Mouse (Mus musculus) hindbrain, embryonic 13.5 days (tissue): ENCODE measurements around the gene Prkacb. TPM values are rescaled to one million over a fixed set of nuclear protein-coding genes. Genes with fewer than 3 reads are reported as not detected.
A peak's percentile ranks its signal among the peaks of the same experiment; 100 is the strongest.
"Not testable (repeated sequence)": the region's sequence is repeated elsewhere in the genome, so short reads cannot be mapped to it uniquely, and the experiment has no call there.

ENCODE experiments used
- ATAC-seq: fragments of 200-750 bp; cut with Nextera tagmentation; 2 replicates; pipeline ENCODE4 v1.8.0; 2017; ENCODE audit warnings: moderate TSS enrichment; ENCODE audit not compliant: low FRiP score
- H3K27ac ChIP-seq: fragments of 300-500 bp; sonication (generic); 2 replicates; pipeline ENCODE4 v1.5.1; 2015; ENCODE audit warnings: inconsistent platforms, mild to moderate bottlenecking, moderate library complexity
- H3K27me3 ChIP-seq: fragments of 300-500 bp; sonication (generic); 2 replicates; pipeline ENCODE4 v1.6.1; 2015; ENCODE audit warnings: mild to moderate bottlenecking, inconsistent platforms
- H3K36me3 ChIP-seq: fragments of 300-500 bp; sonication (generic); 2 replicates; pipeline ENCODE4 v1.6.1; 2015; ENCODE audit warnings: mild to moderate bottlenecking, inconsistent platforms
- H3K4me1 ChIP-seq: fragments of 300-500 bp; sonication (generic); replicated peaks from 2 replicates; pipeline ENCODE4 v1.6.1; 2015; ENCODE audit warnings: inconsistent platforms
- H3K4me2 ChIP-seq: fragments of 300-500 bp; sonication (generic); 2 replicates; pipeline ENCODE4 v1.6.1; 2015; ENCODE audit warnings: inconsistent platforms, mild to moderate bottlenecking, moderate library complexity
- H3K4me3 ChIP-seq: fragments of 300-500 bp; sonication (generic); 2 replicates; pipeline ENCODE4 v1.5.1; 2015; ENCODE audit warnings: mild to moderate bottlenecking, inconsistent platforms
- H3K9ac ChIP-seq: fragments of 300-500 bp; sonication (generic); 2 replicates; pipeline ENCODE4 v1.6.1; 2015; ENCODE audit warnings: mild to moderate bottlenecking, inconsistent platforms
- H3K9me3 ChIP-seq: fragments of 300-500 bp; sonication (generic); 2 replicates; pipeline ENCODE4 v1.6.1; 2016; ENCODE audit warnings: inconsistent platforms
- WGBS: fragments of 180-500 bp; shearing (Covaris S2); methylation state at CpG from one replicate; pipeline ENCODE4 v1.1.7; 2015; 5-methylcytosine and 5-hydroxymethylcytosine counted together
- polyA plus RNA-seq: library from polyadenylated mRNA; unstranded; fragments of >200 nt; fragmentation: Nextera tagmentation; extraction: Ambion mirVana; gene quantifications from 2 replicates; pipeline ENCODE4 v1.2.1, GENCODE M21; 2015

The Prkacb gene
- polyA plus RNA-seq, 1 experiment from 2014 or later: 140 TPM

DNA sequence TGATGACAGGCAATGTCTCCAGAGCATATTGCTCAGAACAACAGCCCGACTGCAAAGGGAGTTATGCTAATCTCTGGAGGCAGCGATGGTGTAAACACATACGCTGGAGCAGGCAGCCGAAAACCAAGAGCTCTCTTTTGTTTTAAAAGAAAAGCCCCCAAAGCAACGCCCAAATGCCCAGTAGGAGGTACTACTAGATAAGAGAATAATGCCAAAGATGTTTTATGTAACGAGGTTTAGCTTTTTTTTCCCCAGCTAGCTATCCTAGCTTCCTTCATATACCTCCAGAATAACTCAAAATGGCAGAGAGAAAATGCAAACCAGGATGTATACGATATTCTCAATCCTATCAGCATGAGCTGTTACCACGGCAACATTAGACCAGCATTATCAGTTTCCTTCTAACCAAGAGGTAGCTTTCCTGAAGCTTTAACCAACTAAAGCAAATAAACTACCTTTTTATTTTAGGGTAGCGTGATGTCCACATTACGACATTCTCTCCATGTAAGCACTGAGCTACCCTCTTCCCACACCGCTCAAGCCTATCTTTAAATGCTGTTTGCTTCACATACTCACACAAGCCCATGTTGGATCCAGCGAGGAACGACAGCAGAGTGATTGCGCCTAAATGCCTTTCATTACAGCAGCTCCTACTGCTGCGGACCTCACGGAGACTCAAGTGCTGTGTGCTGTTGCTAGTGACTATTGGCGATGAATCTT is 42.7 kb downstream of the Prkacb start:
- H3K9me3 ChIP-seq: no peaks in the 10 kb centered on the region
- peak; percentile 80 for ATAC-seq
- peaks cover 3% of the 10 kb centered on the region; the same call in 1 of the 2 replicates for H3K36me3 ChIP-seq
- H3K4me2 ChIP-seq: peak overlapping the region; percentile 60
- 9% methylated on average over 17 of the region's 17 CpGs for WGBS
- peak overlapping the region; percentile 74 for H3K9ac ChIP-seq
- H3K27ac ChIP-seq: peak overlapping the region; percentile 96
- peak overlapping the region; percentile 47 for H3K4me3 ChIP-seq
- H3K27me3 ChIP-seq: no peaks in the 10 kb centered on the region
- H3K4me1 ChIP-seq: peaks cover 39% of the 10 kb centered on the region

DNA sequence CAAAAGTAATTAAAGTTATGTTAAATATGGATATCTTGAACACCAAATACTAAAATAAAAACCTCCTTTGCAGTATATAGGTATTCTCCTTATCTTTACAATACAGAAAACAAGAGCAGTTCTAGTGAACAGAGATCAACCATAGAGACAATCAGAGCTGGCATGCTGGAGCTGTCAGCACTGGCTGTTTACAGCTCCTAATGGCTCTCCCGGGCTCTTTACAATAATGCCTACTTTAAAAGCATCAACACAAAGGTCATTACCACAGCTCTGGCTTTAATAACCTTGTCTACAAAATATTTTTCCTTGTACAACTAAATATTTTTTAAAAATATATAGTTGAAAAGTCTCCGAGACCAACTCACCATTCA is 43.2 kb downstream of the Prkacb start:
- ATAC-seq: peak; percentile 64

DNA sequence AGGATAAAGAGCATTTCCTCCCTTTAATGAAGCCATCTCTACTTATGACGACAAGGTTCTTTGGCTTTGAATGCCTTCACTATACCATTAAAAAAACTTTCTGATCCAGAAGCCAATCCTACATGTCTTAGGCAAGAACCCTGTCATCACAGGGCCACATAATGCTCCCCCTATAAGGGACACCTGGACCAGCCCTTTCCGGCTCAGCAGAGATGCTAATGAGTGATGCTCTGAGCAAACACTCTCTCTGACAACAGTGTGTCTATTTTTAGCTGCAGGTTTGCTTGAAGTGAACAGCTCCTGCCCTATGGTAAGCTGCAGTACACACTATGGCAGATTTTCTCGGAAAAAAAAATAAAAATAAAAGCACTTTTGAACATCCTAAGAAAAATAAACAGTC is 43.9 kb downstream of the Prkacb start:
- Histone ChIP-seq H3K36me3 (peaks cover 3% of the 10 kb centered on the region; the same call in 1 of the 2 replicates), H3K4me2 (peak overlapping the region; percentile 56), H3K4me3 (peak overlapping the region; percentile 39), H3K27ac (peak overlapping the region; percentile 85), H3K27me3 (no peaks in the 10 kb centered on the region), H3K4me1 (peaks cover 39% of the 10 kb centered on the region), H3K9me3 (no peaks in the 10 kb centered on the region), H3K9ac (peak overlapping the region; percentile 68)
- peak; percentile 64; the same call in 1 of the 2 replicates for ATAC-seq
- 51% methylated on average over 3 of the region's 3 CpGs for WGBS

More for the DNA sequence above, 43.2 kb downstream of the Prkacb start:
- Histone ChIP-seq H3K4me1 (peaks cover 39% of the 10 kb centered on the region), H3K36me3 (peaks cover 3% of the 10 kb centered on the region; the same call in 1 of the 2 replicates), H3K9me3 (no peaks in the 10 kb centered on the region), H3K9ac (peak overlapping the region; percentile 74), H3K27ac (peak overlapping the region; percentile 96), H3K4me2 (peak overlapping the region; percentile 60), H3K4me3 (peak overlapping the region; percentile 47), H3K27me3 (no peaks in the 10 kb centered on the region)
- WGBS: 6% methylated on average over 2 of the region's 2 CpGs

DNA sequence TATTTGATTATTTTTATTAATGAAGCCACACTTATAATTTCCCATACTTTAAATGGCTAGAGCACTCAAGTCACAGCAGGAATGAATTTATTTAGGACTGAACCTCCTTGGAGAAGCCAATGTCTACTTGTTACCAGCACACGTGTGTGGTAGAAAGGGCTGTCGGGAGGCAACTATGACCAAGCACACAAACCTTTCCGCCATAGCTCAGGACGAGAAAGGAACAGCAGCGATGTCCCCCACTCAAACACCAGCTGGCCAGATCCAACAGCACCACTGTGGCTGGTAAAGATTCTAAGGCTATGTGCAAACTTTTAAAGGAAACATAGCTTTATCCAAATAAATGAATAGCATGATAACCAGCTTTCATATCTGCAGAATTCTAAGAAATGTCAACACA is 44.4 kb downstream of the Prkacb start:
- no peaks in the 10 kb centered on the region for H3K27me3 ChIP-seq
- no peak for ATAC-seq
- peaks cover 3% of the 10 kb centered on the region; the same call in 1 of the 2 replicates for H3K36me3 ChIP-seq
- H3K9ac ChIP-seq: peak overlapping the region; percentile 68
- 78% methylated on average over 5 of the region's 5 CpGs for WGBS
- H3K4me2 ChIP-seq: peak overlapping the region; percentile 56
- peak overlapping the region; percentile 39 for H3K4me3 ChIP-seq
- H3K9me3 ChIP-seq: no peaks in the 10 kb centered on the region
- H3K27ac ChIP-seq: peak overlapping the region; percentile 85; the same call in 1 of the 2 replicates
- H3K4me1 ChIP-seq: peaks cover 39% of the 10 kb centered on the region

GRCm38 (mm10) chr3:146766701-146767181 is 46.0 kb downstream of the Prkacb start:
- WGBS: 66% methylated on average over 8 of the region's 8 CpGs
- peak overlapping the region; percentile 56 for H3K4me2 ChIP-seq
- no peak overlapping the region for H3K9ac ChIP-seq

DNA sequence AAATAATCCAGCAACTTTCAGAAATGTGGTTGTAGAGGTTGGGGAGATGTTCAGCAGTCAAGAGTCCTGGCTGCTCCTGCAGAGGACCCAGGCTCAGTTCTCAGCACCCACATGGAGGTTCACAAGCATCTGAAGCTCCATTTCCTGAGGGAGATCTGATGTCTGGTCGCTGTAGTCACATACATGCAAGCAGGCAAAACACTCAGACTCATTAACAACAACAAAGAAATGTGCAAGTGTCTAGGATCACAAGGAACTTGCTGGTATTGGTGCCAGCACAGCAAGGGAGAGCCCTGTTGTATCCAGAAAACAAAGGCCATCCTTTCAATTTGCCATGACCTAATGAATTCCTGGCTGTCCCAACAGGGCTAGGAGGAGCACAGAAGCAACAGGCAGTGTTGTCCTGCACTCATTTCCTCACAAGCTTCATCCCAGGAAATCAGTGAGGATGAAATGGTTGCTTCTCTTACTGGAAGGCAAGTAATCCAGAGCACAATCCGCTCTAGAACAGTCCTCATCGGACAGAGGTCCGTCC is 46.7 kb downstream of the Prkacb start:
- H3K4me3 ChIP-seq: no peak overlapping the region
- no peaks in the 10 kb centered on the region for H3K9me3 ChIP-seq
- H3K9ac ChIP-seq: no peak overlapping the region
- 93% methylated on average over 4 of the region's 4 CpGs for WGBS
- no peaks in the 10 kb centered on the region for H3K27me3 ChIP-seq
- H3K4me2 ChIP-seq: peak overlapping the region; percentile 56
- no peak overlapping the region; the same call in 1 of the 2 replicates for H3K27ac ChIP-seq
- no peak for ATAC-seq
- H3K36me3 ChIP-seq: peaks cover 3% of the 10 kb centered on the region; the same call in 1 of the 2 replicates
- peaks cover 37% of the 10 kb centered on the region for H3K4me1 ChIP-seq

More at GRCm38 (mm10) chr3:146766701-146767181, 46.0 kb downstream of the Prkacb start:
- no peak overlapping the region for H3K4me3 ChIP-seq
- no peak for ATAC-seq
- H3K27me3 ChIP-seq: no peaks in the 10 kb centered on the region
- peaks cover 39% of the 10 kb centered on the region for H3K4me1 ChIP-seq
- H3K36me3 ChIP-seq: peaks cover 3% of the 10 kb centered on the region; the same call in 1 of the 2 replicates
- H3K27ac ChIP-seq: no peak overlapping the region; the same call in 1 of the 2 replicates
- no peaks in the 10 kb centered on the region for H3K9me3 ChIP-seq

GRCm38 (mm10) chr3:146764871-146765529 is 47.8 kb downstream of the Prkacb start:
- Histone ChIP-seq H3K4me3 (no peak overlapping the region), H3K36me3 (peaks cover 3% of the 10 kb centered on the region; the same call in 1 of the 2 replicates), H3K9ac (no peak overlapping the region), H3K9me3 (no peaks in the 10 kb centered on the region), H3K27me3 (no peaks in the 10 kb centered on the region), H3K4me2 (no peak overlapping the region), H3K4me1 (peaks cover 32% of the 10 kb centered on the region), H3K27ac (no peak overlapping the region)
- WGBS: 94% methylated on average over 3 of the region's 3 CpGs
- no peak for ATAC-seq

DNA sequence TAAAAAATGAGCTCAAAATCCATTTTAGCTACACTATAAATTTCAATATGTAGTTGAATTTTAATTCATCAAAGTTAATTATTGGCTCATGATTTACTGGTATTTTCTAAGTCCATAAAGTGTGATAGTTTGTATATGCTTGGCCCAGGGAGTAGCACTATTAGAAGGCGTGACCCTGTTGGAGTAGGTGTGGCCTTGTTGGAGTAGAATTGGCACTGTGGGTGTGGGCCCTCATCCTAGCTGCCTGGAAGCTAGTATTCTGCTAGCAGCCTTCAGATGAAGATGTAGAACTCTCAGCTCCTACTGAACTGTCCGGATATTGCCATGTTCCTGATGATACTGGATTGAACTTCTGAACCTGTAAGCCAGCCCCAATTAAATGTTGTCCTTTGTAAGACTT is 49.7 kb downstream of the Prkacb start:
- not testable (repeated sequence) for H3K36me3 ChIP-seq, H3K9ac ChIP-seq, H3K27ac ChIP-seq, H3K4me3 ChIP-seq, H3K27me3 ChIP-seq, H3K4me2 ChIP-seq, ATAC-seq, H3K9me3 ChIP-seq
- peaks cover 25% of the 10 kb centered on the region for H3K4me1 ChIP-seq
- WGBS: 98% methylated on average over 2 of the region's 2 CpGs

DNA sequence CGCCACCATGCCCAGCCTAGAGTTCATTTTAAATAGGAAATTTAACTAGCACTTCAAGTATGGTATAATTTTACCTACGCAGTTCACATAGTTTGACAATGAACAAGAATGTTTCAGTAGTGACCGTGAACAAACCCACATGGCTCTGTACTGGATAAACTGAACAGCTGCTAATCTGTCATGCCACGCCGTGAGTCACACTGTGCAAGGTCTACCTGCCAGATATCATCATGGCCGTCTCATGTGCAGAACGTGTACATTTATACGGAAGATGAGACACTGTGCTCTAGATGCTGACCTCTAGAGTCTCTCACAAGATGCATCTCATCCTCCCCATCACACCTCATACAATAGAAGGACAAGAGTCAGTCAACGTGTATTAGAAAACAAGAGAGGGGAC is 51.5 kb downstream of the Prkacb start:
- H3K4me3 ChIP-seq: no peak overlapping the region
- H3K9ac ChIP-seq: no peak overlapping the region
- peaks cover 3% of the 10 kb centered on the region; the same call in 1 of the 2 replicates for H3K36me3 ChIP-seq
- H3K27me3 ChIP-seq: no peaks in the 10 kb centered on the region
- H3K4me2 ChIP-seq: no peak overlapping the region
- H3K9me3 ChIP-seq: no peaks in the 10 kb centered on the region
- WGBS: 95% methylated on average over 9 of the region's 9 CpGs
- peaks cover 7% of the 10 kb centered on the region for H3K4me1 ChIP-seq
- H3K27ac ChIP-seq: no peak overlapping the region
- no peak for ATAC-seq

DNA sequence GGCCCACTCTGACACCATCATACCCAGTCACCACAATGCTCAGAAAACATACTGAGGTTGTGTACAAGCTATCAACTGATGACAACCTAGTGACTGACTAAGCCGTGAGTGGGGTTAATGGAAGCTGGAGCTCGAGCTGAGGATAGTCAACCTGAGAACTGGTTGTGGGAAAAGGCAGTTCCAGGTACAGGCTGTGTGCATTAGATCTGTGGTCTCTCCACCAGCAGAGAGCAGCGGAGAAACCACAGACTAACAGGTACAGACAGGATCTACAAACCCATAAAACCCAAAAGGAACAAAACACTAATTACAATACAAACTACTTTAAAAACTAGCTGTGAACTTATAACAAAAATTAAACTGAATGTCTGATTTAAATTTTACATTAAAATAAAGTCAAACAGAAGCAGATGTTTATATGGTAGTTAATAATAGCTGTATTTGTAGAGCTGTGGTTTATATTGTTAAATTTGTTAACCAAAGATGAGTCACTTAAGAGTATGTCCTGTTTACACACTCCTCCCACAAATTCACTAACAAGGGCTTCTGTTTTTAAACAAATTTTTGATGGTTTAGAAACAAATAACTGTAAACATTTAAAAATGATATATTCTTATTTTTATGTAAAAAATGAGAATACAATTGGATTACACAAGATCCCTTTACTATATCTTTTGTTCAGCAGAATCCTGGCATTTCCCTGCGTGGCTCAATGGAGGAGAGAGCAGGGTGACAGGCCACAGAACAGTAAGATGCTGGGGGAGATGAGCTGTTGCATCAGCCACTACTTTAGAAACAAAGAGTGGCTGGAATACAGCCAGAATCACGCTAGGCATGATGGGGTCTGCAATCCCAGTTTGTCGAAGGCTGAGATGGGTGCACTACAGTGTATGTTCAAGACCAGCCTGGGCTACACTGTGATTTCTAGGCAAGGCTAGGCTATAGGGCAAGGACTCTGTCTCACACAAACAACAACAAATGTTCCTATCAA is 54.5 kb downstream of the Prkacb start:
- no peak overlapping the region for H3K27ac ChIP-seq
- H3K9me3 ChIP-seq: no peaks in the 10 kb centered on the region
- no peak for ATAC-seq
- H3K4me3 ChIP-seq: no peak overlapping the region
- H3K4me1 ChIP-seq: peaks cover 4% of the 10 kb centered on the region; the same call in 1 of the 2 replicates
- no peaks in the 10 kb centered on the region for H3K27me3 ChIP-seq
- H3K36me3 ChIP-seq: peaks cover 16% of the 10 kb centered on the region
- no peak overlapping the region for H3K4me2 ChIP-seq
- no peak overlapping the region for H3K9ac ChIP-seq
- WGBS: 79% methylated on average over 6 of the region's 6 CpGs

- no peak for ATAC-seq
- H3K27me3 ChIP-seq: no peaks in the 10 kb centered on the region
- no peak overlapping the region for H3K4me2 ChIP-seq
- no peak overlapping the region for H3K4me3 ChIP-seq
- H3K27ac ChIP-seq: no peak overlapping the region
- H3K9ac ChIP-seq: no peak overlapping the region
- 87% methylated on average over 2 of the region's 2 CpGs for WGBS
- H3K4me1 ChIP-seq: peaks cover 4% of the 10 kb centered on the region; the same call in 1 of the 2 replicates
- peaks cover 45% of the 10 kb centered on the region for H3K36me3 ChIP-seq
- no peaks in the 10 kb centered on the region for H3K9me3 ChIP-seq
These were observed 58.5 kb downstream of the Prkacb start for GRCm38 (mm10) chr3:146754270-146754669.
